Mouse (Mus musculus): Measurements from ENCODE around the gene Hap1. TPM values are rescaled to one million over a fixed set of nuclear protein-coding genes. Genes with fewer than 3 reads are reported as not detected.
"Not testable (repeated sequence)": the region's sequence is repeated elsewhere in the genome, so short reads cannot be mapped to it uniquely, and the experiment has no call there.

Hap1 gene
- polyA plus RNA-seq, 1 experiment = 27.5 TPM

DNA sequence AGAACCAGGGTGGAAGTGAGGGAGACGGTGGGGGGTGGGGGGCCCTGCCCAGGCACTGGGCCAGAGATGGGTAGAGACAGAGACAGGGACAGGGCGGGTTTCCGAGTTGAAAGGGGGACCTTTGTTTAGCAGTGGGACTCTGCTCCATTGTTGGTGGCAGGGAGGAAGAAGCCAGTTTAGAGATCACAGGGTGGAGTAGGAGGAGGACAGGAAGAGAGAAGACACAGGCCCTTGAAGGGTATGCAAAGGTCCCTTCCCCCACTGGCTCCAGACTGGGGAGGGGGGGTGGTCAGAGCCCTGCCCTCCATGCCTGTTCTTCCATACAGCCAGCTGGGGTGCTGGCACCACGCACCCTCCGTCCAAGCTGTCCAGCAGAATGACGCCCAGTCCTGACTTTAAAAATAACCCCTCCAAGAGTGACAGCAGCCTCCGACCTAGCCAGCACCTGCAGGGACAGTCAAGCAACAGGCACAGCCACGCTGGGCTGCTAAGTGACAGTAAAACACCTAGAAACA is 34.1 kb upstream of the Hap1 start:
- DNase-seq (ENCODE audit: low read depth) = no peak

DNA sequence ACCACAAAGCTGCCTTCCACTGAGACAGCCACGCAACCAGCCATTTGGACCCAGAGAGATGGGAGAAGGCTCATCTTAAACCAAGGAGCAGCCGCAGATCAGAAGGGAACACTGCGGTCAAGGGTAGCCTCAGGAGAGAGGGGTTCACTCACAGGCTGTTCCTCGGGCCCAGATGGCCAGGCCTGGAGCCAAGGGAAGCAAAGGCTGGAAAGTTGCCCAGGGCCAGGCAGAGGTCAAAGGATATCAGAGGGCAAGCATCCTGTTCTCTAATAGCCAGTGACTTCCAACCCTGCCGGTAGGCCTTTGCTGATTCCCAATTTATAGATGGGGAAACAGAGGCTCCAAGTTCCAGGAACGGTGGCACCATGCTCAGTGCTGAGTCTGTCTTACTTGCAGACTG is 32.7 kb upstream of the Hap1 start:
- no peak for DNase-seq (ENCODE audit: low read depth)

DNA sequence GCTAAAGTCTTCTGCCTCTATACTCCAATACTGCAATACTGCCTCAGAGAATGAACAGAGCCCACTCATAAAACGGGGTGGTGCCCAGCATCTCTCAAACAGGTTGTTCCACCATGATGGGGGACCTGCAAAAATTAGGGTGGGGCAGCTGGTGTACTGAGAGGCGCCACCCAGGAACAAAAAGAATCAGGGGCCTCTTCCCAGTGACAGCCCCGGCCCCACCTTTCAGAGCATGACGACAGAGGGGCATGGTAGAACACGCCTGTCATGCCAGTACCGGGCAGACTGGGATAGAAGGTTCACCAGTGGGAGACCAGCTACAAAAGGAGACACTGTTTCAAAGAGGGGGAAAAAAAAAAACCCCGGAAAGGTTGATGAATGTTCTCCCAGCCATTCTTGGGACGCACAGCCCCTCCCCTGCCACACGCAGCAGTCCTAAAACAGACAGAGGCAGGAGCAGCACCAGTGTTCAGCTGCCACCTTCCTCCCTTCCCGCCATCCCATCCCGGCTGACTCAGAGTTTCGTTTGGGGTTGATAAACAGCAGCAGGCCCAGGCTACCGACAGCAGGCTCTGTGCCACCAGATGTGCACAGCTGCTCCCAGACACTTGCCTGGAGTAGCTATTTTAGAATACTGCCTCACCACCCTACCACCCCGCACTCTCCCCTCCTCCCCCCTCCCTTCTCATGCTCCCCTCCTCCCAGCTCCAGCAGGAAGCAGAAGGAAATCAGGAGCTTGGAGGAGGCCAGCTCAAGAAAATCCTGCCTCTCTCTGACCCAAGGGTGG is 31.9 kb upstream of the Hap1 start:
- no peak for DNase-seq (ENCODE audit: low read depth)

DNA sequence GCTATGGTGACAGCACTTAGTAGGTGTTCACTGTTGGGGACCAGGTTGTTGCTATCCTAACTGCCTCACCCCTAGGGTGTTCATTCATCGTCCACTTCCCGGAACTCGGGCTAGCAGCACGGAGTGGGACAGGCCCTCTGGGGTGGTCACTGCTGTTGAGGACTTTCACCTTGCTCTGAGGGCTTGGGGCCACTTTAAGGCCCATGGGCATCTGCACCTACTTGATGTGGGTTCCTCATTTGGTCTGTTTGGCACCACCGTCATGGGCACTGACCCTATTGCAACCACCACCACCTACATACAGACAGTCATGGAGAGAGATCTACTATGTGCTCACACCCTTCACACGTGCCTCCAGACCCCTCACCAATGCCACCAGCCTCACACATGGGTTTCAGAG is 31.2 kb upstream of the Hap1 start:
- no peak for DNase-seq (ENCODE audit: low read depth)

DNA sequence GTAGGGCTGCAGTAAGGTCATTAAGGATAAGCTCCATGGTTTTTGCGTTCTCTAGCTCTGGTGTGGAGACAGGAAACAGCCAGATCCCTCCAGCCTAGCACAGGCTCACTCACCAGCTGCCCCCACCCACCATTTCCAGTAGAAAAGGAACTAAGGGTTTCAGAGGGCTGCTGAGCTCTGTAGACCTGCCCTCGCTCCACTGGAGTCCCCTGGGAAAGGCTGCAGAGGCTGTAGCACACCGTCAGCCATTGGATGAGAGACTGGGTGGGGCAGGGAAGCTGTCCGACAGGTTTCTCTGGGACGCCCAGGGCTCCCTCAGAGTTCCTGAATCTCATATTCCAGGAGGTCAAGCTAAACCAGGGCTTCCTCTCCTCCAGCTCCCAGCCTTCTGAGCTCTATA is 30.7 kb upstream of the Hap1 start:
- no peak for DNase-seq (ENCODE audit: low read depth)

DNA sequence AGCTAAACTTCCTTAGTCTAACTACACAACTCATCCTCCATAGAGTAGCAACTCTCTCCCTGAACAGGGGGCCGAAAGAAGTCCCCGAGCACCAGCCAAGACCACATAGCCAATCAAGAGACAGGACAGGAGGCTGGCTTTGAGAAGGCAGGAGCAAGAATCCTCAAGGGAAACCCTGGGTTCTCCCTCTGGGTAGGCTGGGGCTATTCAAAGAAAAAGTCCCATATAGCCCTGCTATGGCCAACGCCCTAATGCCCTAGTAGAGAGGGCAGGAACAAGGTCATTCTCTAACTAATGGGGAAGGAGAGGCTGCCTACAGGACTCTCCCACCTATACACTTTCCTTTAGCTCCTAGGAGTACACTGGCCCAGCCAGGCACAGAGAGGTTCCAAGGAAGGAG is 29.1 kb upstream of the Hap1 start:
- DNase-seq (ENCODE audit: low read depth) = no peak

DNA sequence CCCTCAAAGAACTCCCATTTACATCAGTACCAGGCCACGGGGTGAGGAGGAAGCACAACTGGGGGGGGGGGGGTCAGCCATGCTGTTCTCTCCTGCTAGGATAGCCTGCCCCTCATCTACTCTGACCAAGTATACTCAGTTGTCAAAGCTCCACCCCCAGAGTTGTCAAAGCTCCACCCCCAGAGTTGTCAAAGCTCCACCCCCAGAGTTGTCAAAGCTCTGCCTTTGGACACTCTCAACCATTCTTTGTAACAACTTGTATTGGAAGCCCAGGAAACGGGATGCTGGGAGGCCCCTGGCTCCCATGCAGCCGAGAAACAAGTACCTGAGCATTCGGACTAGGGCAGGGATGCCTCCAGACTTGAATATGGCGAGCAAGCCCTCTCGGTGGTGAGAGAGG is 26.8 kb upstream of the Hap1 start:
- DNase-seq (ENCODE audit: low read depth) = no peak

DNA sequence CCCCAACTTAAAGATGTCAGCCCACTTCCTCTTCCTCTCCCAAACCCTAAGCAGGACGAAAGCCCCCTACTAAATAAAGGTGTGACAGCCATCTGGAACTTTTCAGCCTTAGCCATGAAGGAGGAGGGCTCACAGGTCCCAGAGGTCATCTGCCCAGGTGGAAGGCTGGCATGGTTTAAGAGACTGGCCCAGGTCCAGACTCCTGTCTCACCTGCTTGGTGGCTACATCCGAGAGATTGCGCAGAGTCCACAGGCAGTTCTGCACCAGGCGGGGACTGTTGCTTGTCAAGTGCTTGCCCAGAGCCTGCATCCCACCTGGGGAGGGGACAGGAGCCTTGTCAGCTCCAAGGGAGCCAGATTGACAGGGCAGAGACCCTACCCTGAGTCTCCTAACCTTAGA is 23.4 kb upstream of the Hap1 start:
- no peak for DNase-seq (ENCODE audit: low read depth)

DNA sequence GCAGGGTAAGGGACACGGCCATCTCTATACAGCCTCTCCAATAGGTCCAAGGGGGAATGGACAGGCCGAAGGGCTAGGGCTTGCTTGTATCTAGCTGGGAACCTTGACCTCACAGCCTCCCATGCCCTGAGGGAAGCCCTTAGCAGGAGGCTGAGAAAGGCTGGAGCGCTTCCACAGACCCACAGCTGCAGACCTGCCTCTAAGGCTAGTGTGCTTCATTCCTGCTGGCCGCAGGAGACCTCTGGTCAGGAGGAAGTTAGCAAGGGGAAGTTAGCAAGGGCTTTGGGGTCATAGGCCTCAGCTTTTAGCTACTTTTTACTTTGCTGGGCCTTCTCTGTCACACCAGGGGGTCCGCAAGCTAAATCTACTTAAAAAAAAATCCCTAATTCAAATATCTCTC is 22.5 kb upstream of the Hap1 start:
- DNase-seq (ENCODE audit: low read depth) = no peak

DNA sequence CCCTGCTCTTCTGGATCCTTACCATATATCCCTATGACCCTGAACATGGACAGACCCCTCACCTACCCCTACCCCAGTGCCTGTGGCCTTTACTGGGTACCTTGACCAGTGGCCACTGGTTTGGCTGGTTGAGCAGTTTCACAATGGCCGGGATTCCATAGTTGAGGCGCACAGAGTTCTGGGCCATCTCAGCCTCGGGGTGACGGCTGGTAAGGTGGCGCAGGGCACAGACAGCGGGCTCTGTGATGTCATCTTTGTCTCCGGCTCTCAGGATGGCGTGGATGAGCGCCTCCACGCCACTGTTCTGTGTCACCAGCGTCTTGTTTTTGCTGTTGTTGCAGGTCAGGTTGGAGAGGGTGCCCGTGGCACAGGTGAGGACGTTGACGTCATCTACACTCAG is 22.1 kb upstream of the Hap1 start:
- DNase-seq (ENCODE audit: low read depth) = no peak

DNA sequence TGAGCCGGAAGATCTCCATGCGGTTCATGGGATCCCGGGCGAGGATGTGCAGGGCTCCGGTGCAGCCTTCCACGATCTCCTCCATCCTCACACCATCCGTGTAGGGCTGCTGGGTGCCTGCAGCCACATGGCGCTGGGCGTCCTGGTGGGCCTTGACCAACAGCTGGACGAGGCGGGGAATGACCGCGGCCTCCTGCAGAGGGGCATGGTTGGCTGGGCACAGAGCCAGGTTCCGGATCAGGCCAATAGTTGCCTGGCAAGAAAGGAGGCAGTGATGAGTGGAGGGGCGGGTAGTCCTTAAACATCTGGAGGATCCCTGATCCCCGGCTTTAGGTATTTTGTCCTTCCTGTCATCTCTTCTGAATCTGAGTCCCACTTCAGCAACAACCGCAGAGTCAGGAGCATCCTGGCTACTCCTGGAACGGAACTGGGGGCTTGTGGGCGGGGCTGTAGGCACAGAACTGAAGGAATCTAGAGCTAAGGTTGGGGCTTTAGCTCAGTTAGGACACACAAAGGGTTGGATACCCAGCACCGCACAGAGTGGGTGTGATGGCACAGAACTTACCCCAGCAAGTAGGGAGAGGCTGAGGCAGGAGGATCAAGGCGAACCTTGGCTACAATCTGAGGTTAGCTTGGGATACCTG is 20.9 kb upstream of the Hap1 start:
- no peak for DNase-seq (ENCODE audit: low read depth)

DNA sequence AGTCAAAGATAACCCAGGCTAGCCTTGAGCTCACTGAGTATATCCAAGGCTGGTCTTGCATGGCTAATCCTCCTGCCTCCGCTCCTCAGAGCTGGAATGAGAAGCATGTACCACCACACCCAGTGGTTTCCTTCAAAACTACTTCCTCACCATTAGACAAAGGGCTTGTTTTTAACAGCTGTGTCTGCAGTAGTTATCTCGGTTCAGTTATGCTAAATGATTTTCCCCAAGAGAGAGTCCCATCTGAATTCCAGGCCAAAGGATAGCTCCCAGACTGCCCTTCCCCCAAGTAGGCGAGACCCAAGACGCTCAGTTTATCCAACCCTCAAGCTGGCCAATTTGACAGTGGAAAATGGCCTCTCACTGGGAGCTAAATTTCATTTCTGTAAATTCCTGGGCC is 20.1 kb upstream of the Hap1 start:
- DNase-seq (ENCODE audit: low read depth) = no peak

DNA sequence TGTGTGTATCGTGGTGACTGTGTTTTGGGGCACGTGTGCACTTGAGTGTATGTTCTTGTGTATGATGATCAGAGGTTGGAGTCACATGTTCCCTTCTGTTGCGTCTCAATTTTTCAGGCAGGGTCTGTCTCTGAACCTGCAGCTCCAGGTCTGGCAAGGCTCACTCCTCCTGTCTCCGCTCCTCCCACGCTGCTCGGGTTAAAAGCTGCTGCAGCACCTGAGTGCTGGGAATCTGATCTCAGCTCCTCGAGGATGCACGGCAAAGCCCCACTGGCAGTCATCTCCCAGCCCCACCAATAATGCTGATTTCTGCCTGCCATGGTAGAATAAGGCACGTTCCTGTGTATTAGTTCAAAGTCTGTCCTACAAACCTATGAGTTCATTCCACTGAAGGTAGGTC is 19.2 kb upstream of the Hap1 start:
- no peak for DNase-seq (ENCODE audit: low read depth)

DNA sequence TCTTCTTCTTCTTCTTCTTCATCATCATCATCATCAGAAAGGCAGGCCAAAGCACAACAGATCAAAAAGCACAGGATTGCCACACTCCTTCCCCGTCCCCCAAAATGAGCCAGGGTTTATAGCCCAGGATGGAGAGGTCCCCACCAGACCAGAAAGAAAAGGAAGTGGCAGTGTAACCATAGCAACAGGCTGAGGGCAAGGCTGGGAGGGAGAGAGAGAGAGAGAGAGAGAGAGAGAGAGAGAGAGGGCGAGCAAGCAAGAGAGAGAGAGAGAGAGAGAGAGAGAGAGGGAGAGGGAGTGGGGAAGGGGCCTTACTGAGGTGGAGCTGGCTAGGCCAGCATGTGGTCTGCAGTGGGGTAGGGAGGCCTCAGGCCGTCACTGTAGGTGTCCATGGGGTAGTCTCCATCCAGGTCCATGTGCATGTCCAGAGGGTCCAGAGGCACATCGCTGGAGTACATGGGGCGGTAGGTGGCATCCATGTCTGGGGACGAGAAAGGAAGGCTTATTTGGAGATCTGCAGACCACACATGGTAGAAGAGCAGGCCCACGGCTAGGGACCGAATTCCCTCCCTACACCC is 16.1 kb upstream of the Hap1 start:
- DNase-seq (ENCODE audit: low read depth) = no peak

DNA sequence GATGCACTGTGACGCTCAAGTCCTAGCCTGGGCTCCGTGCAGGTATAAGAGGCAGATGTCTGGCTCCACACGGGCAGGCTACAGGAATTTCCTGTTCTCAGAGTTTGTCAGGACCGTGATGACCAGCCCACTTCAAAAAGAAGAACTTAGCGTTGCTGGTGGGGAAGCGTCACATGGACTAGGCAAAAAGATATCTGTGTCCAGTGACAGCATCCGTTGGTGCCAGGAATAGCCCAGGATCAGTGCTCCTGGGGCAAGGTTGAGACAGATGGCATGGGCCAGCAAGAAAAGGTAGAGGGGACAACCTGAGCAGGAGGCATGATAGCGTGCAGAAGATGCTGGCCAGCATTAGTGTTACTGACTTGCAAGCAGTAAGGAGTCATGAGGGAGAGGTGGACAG is 13.9 kb upstream of the Hap1 start:
- no peak for DNase-seq (ENCODE audit: low read depth)

DNA sequence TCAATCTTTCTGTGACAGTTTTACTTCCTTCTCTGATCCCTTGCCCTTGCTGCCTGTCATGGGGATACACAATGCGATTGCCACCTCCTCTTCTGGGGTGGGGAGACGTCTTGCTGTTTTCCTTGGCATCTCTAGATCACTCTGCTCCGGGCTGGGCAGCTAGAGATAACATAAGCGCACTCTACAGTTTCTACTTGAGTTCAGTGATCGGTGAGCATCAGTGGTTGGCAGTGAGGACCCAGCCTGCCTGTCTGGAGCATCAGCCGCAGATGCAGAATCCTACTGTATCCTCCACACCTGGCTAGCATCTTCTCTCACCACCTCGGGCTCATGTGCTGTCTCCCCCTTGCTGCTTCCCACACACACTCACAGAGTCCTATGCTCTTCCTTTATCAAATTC is 13.2 kb upstream of the Hap1 start:
- no peak for DNase-seq (ENCODE audit: low read depth)

DNA sequence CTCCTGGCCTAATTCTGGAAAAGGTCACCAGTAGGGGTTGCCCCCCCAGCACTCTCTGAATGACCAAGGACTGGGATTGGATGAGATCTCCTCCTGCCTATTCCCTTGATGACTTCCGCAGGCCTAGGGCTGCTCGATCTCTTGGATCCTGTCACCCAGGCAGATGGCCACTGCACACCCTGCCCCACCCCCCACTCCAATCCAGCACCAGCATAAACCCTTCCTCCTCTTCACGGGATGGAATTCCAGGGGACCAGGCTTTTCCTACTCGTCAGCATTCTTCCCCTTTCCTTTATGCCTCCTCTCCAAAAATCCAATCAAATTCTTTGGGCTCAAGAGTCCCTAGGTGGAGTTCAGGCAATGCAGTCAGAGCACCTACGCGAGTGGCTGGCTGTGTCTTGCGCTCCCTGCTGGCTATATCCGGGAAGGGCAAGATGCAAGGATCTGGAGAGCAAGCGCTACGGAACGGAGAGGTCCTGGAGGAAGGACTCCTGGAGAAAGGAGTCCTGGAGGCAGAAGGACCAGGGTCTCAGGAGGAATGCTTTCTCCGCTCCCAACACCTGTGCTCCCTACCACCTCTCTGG is 7.1 kb upstream of the Hap1 start:
- DNase-seq (ENCODE audit: low read depth) = no peak

DNA sequence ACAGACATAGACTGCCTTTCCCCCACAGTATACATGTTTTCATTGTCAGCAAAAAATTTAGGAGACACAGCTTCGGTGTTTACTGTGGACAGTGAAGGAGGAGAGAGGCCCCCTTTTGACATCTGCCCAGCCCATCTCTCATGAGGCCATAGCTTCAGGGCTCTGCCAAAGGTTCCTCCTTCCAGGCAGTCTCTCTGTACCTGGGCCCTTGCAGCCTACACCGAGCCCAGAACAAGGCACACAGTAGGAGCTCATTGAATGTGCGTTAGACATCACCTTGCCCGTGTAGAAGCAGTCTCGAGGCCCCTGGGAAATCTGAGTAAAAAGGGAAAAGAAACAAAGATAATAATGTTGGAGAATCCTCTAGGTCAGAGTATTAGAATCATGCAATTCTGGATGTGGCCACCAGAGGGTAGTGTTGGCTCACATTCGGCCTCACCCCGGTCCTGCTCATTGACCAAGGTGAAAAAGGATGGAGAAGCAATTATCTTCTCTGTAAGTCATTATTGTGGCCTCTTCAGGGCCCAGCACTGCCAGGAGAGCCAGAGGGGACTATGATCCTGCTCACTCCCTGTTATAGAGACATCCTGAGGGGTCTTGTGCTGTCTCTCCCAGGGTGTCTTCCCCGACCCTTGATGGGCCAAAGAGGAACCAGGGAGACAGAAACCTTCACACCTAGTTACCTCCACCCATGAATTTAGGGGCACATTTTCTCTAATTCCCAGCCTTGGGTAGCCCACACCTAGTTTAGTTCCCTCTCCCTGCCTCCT is 6.5 kb upstream of the Hap1 start:
- DNase-seq (ENCODE audit: low read depth) = no peak

DNA sequence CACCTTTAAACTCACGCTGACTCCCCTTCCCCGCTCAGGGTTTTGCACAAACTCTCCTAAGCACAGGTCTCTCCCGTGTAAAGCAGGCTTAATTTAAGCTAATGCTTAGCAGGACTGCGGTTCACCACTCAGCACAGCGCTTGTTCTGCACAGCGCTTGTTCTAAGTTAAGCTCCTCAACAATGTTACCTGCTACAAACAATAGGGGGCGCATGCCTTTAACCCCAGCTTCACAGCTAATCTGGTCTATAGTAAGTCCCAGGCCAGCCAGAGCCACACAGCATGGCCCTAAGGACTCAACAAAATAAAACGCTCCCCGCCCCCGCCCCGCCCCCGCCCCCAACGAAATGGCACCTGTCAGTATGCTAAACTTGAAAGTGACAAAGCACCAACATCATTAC is 5.1 kb upstream of the Hap1 start:
- DNase-seq (ENCODE audit: low read depth) = not testable (repeated sequence)

DNA sequence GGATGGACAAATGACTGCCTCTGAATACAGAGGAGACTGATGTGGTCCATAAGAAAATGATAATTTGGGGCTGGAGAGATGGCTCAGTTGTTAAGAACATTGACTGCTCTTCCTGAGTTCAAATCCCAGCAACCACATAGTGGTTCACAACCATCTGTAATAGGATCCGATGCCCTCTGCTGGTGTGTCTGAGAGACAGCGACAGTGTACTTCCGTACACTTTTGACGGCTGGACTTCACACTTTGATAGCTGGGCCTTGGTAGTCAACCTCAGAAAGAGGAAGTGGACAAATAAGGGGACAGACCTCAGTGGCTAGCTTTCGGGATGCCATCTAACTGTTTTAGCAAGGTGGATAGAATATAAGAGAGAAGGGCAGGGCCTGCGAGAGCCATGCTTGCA is 4.2 kb upstream of the Hap1 start:
- DNase-seq (ENCODE audit: low read depth) = no peak

DNA sequence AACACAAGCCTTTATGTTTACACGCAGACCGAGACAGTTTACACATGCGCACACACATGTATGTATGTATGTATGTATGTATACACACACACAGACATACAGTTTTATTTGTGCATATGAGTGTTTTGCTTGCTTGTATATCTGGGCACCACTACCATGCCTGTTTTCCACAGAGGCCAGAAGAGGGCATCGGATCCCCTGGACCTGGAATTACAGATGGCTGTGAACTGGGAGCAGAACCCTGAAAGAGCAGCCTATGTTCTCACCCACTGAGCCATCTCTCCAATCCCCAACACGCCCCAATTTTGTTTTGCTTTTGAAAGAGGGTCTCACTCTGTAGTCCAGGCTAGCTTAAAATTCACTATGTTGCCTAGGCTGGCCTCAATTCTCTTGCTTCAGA is 1.5 kb upstream of the Hap1 start:
- DNase-seq (ENCODE audit: low read depth) = no peak

DNA sequence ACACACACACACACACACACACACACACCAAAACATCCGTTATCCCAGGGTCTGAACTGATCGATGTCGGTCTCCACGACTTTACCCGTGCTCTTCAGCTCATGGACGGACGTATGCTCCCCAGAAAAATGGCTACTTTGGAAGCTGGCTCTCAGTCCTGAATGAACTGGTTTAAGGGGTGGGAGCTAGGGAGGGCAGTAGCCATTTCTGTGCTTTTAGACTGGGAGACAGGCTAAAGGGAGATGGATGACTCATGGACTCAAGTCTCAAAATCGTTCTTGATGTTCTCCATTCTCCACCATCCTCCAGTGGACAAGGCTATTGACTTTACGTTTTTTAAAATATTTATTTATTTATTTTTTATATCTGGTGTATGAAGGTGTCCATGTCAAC is 887 bp upstream of the Hap1 start:
- DNase-seq (ENCODE audit: low read depth) = no peak
